Mouse (Mus musculus) cerebellum, adult 11-12 months (tissue): ENCODE measurements around the gene Cdk5.

Experiments
- DNase-seq: peaks from one replicate; pipeline ENCODE4 v3.0.0; 2022

The Cdk5 gene

DNA sequence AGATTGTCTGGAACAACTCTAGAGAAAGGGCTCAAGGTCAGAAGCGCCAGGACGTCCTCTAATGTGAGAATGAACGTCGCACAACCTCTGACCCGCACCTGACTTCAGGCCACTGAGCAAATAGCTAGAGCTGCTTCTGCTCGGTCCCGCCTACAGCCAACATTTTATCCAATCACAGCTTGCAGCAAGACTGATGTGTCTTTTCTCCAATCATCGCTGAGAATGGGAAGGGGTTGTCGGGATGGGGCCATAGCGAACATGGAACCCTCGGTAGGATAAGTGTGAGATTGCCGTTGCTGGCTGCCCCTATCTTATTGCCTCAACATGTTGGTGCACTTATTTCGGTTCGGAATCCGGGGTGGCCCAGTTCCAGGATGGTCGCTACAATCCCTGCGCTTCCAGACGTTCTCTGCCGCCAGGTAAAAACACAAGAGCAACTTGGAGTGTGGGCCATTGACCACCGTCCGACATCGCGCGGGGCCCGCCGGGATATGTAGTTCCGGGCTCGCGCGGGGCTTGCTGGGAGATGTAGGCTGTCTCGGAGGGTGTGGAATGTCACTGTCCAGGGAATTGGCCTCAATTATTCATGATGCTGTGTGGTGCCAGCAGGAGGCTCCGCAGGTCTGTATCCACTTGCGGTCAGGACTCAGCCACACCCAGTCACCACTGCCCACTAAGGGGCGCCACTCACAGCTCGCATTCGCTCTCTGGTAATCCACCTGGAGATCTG lies 29.0 kb downstream of the Cdk5 start:
- DNase-seq, result peak; percentile 96

DNA sequence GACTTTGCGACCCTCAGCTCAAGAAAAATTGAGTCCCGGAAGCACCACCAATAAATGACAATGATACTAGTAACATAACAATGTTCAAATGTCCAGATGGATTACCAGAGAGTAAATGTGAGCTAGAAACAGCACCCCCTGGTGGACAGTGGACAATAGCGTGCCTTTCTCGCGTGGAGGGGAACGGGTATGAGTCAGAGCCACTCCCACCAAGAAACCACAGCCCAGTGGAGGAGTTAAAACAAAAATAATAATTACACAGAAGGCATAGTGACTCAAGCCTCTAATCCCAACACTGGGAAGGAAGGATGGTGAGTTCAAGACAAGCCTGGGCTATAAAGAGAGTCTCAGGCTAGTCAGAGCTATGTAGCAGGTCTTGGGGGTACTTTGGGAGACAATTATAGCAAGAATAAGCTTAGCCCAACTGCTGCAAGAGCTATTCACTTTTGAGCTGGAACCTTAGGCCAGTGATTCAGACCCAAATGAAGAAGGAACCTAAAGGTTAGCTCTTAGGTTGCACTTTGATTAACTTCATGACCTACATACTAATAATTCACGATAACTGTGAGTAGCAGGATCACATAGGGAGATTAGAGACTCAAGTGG lies 29.8 kb downstream of the Cdk5 start, which contains the start of gene Abcb8:
Gene Abcb8, plus strand, starts transcription at position 272 of the 606 bp plus-strand sequence.
- peak; percentile 79 for DNase-seq

- DNase-seq, result peak; percentile 44
Measured at GRCm38 (mm10) chr5:24392724-24393123, 30.6 kb downstream of the Cdk5 start.

- DNase-seq, result peak; percentile 53
Measured at GRCm38 (mm10) chr5:24391864-24392263, 31.5 kb downstream of the Cdk5 start, which contains the start of gene Atg9b. Gene Atg9b, minus strand, starts transcription at chr5:24392143.

- no peak for DNase-seq
Measured at GRCm38 (mm10) chr5:24389658-24390020, 33.7 kb downstream of the Cdk5 start.

GRCm38 (mm10) chr5:24389011-24389657 lies 34.2 kb downstream of the Cdk5 start:
- DNase-seq, result no peak

- no peak for DNase-seq
Measured at GRCm38 (mm10) chr5:24388246-24388915, 34.9 kb downstream of the Cdk5 start.

GRCm38 (mm10) chr5:24387264-24388241 lies 35.8 kb downstream of the Cdk5 start:
- no peak for DNase-seq

DNA sequence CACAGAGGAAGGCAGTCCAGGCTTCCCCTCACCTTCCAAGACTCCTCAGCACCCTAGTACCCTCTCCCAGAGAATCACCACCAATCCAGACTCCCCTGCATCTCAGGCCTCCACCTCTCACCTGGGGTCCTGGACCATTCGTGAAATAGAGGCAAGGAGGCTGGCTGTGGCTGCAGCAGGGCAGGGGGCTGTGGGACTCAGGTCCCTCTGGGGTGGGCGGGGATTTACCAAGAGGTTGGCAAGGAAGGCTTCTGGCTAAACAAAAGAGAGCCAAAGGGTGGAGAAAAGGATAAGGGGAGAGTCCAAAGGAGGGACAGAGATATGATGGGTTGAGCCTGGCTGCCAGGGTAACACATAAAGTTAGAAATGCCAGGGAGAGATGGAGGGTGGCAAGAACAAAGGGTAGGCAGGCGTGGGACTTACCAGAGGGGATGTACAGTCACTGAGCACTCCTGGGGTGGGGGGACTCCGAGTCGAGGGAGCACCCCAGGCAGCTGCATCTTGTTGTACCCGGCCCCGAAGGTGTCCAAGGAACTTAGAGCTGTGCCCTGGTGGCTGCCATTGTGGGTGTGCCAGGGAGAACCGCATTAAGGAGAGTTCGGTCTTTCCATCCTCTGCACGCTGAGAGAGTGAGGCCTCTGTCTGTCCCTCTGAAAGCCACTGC lies 37.3 kb downstream of the Cdk5 start:
- no peak for DNase-seq

GRCm38 (mm10) chr5:24385374-24385773 lies 38.0 kb downstream of the Cdk5 start:
- DNase-seq, result no peak

DNA sequence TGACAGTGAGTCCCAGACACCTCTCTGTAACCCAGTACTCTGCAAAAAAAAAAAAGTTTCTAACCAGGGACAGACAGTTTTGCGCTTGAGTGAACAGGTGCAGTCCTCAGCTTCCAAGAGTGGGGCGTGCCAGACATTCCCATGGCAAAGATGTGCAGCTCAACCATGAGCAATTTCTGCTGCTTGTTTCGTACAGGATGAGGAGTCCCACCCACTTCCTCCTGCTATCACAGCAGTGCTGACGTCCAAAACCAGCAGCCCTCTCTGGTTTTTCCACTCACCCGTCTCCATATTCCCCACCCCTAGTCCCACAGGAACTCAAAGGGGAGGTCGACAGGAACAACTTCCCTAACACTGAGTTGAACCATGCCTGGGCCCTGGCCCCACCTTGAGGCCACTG lies 38.9 kb downstream of the Cdk5 start:
- DNase-seq, result peak; percentile 48

DNA sequence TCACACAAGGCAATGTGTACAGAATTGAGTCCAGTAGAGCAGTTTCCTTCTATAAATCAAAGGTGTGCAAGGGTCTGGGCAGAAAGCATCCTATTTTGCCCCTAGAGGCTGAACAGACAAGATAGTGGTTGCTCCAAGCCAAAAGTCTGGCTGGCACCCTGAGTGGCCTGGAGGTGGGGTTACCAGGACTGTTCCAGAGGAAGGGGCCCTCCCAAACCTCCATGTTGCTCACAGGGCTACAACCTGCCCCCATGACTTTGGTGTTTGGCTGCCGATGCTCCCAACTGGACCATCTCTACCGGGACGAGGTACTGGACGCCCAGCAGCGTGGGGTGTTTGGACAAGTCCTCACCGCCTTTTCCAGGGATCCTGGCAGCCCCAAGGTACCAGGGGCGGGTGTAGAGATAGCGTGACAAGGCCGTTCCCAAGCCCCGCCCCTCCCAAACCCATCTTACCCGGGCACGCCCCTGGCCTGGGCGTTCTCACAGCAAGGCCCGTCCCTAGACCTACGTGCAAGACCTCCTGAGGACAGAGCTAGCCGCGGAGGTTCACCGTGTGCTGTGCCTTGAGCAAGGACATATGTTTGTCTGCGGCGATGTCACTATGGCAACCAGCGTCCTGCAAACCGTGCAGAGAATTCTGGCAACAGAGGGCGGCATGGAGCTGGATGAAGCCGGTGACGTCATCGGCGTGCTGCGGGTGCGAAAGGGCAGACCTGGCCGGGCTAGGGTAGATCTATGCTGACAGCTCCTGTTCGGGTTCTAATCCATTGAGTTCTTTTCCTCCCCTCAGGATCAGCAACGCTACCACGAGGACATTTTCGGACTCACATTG lies 40.1 kb downstream of the Cdk5 start:
- DNase-seq, result peak; percentile 97

DNA sequence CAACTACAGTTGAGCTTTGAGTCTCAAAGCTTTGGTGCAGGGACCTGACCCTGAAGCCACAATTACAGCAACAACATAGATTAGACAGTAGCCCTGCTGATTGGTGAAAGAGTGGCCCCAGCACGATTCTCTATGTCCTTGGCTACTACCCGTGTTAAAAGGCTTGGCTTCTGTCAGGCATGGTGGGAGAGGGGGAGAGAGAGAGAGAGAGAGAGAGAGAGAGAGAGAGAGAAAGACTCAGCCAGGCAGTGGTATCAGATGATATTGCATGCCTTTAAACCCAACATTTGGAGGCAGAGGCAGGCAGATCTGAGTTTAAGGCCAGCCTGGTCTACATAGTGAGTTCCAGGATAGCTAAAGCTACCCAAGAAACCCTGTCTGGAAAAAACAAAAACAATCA lies 41.3 kb downstream of the Cdk5 start:
- no peak for DNase-seq

DNA sequence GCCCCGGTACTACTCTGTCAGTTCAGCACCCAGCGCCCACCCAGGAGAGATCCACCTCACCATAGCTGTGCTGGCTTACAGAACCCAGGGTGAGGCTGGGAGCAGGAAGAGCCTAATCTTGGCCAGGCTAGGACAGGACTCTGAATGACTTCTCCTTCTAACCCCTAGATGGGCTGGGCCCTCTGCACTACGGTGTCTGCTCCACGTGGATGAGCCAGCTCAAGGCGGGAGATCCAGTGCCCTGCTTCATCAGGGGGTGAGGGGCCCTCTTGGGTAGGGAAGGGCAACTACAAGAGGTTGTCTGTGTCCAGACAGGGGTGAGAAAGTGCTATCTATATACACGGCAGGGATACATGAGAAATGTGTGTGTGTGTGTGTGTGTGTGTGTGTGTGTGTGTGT lies 41.8 kb downstream of the Cdk5 start:
- no peak for DNase-seq

GRCm38 (mm10) chr5:24380499-24380898 lies 42.8 kb downstream of the Cdk5 start:
- DNase-seq, result no peak

GRCm38 (mm10) chr5:24379501-24379900 lies 43.8 kb downstream of the Cdk5 start:
- DNase-seq, result no peak

DNA sequence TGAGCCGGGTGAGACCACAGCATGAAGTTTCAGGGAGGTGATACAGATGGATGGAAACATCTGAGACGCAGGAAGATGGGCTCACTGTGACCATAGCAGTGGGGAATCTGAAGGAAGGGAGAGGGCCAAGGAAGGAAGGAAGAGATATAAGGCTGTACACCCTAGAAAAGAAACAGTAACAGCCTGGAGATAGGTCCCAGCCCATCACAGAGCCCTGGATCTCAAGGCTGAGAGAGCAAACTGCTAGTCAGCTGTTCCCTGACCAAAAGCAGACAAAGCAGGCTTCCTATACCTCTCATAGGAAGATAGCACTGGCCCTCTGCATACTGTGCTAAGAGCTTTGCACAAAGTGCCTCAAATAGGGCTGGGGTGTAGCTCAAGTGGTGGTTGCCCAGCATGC lies 44.6 kb downstream of the Cdk5 start:
- no peak for DNase-seq

GRCm38 (mm10) chr5:24374666-24375328 lies 48.5 kb downstream of the Cdk5 start:
- no peak for DNase-seq

DNA sequence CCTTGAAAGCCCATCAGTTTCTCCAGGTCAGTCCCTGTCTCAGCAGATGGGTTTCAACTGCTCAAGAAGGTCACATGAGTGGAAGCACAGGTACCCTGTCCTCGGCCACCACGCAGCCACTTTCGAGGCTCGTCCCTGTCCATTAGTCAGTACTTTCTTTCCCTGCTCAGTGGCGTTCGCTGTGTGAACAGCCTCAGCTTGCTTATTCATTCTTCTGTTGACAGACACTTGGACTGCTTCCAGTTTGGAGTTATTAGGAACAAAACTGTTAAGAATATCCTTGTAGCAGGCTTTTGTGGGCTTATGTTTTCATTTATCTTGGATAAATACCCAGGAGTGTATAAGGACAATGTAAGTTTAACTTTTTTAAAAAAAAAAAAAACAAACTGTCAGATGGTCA lies 49.1 kb downstream of the Cdk5 start:
- DNase-seq, result no peak

GRCm38 (mm10) chr5:24373807-24374206 lies 49.5 kb downstream of the Cdk5 start:
- no peak for DNase-seq
